Mouse (Mus musculus) heart, postnatal 0 days (tissue): ENCODE measurements around the gene Ppp2r5d.

Experiments used
- CTCF ChIP-seq: IDR thresholded peaks from 2 replicates; pipeline ENCODE4 v1.5.1; 2016; ENCODE audit warnings: antibody characterized with exemption, control low read depth, low read depth
- EP300 ChIP-seq: IDR thresholded peaks from 2 replicates; pipeline ENCODE4 v1.6.1; 2016; ENCODE audit warnings: antibody characterized with exemption, low read depth

DNA sequence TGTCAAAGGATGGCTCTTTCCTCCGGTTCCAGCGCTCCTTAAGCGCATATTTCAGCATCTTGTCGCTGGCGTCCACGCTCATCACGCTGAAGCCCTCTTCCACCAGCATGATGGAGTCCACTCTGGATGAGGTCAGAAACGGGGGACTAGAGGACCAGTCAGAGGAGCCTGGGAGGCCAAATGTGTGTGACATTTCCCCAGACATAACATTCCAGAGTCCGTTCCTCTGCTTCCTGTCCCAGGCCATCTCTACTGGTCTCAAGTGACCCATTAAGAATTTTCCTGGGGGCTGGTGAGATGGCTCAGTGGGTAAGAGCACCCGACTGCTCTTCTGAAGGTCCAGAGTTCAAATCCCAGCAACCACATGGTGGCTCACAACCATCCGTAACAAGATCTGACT lies 22.4 kb upstream of the Ppp2r5d start:
- no peak for TF ChIP-seq CTCF
- no peak for TF ChIP-seq EP300
